14 mouse cellular contexts compared by ENCODE assay signal in genomic region chr11:58201052-58201451, GRCm38 (mm10). TPM values are rescaled to one million over a fixed set of nuclear protein-coding genes. Genes with fewer than 3 reads are reported as not detected.
DNase-seq lines count a peak whose midpoint lies in the region; TF ChIP-seq lines count a peak whose summit lies in the region.
"Had no signal": no experiment of that assay in that cellular context is flagged by ENCODE, and none has a peak within 500 bp of the region (broad histone marks: within the 10 kb centered on the region; RNA-seq: fewer than 3 reads in every experiment).

No protein-coding gene starts in this region.

- H3K27me3 ChIP-seq in ES-Bruce4 (ENCODE audit: control insufficient read depth, insufficient read depth, low read length, poor library complexity, severe bottlenecking), result peaks cover 2% of the 10 kb centered on the region; the same call in 1 of the 2 replicates
- H3K27me3 ChIP-seq in thymus, adult 2 months (ENCODE audit: control insufficient read depth, insufficient read depth, low read length), result no peaks in the 10 kb centered on the region
- H3K27me3 ChIP-seq: embryonic facial prominence, embryonic 13.5 days; heart, embryonic 15.5 days had no signal

- H3K4me3 ChIP-seq in ES-Bruce4 (ENCODE audit: low read depth, low read length), result peak overlapping the region; percentile 21; the same call in 1 of the 2 replicates
- H3K4me3 ChIP-seq in thymus, adult 2 months (ENCODE audit: control insufficient read depth, insufficient read depth, low read length), result peak overlapping the region; percentile 49
- H3K4me3 ChIP-seq: embryonic facial prominence, embryonic 13.5 days; left cerebral cortex, adult 2 months; midbrain, embryonic 10.5 days had no signal

- no peak for TF ChIP-seq CTCF in ES-Bruce4 (IDR thresholded peaks at IDR 0.05; ENCODE audit: low read depth, low read length)
- no peak for TF ChIP-seq CTCF in thymus, adult 2 months (IDR thresholded peaks at IDR 0.05; ENCODE audit: borderline replicate concordance, control insufficient read depth, extremely low read depth, insufficient read depth, low read length, poor library complexity)

- no peak for TF ChIP-seq POLR2A in ES-Bruce4 (IDR thresholded peaks at IDR 0.05; ENCODE audit: insufficient read depth, low read length)
- TF ChIP-seq POLR2A in thymus, adult 2 months (IDR thresholded peaks at IDR 0.05; ENCODE audit: control insufficient read depth, extremely low read depth, insufficient read depth, low read length, poor library complexity), result no peak; the same call in 1 of the 2 replicates

- DNase-seq in gastrocnemius, postnatal 10 days, result peak; percentile 49
- DNase-seq in gastrocnemius, postnatal 25 days, result no peak
- peak; percentile 51 for DNase-seq in CD4-positive helper T cell, adult 2 months (ENCODE audit: low read depth, low spot score)
- peak; percentile 55 for DNase-seq in thymus, adult 2 months
- no peak for DNase-seq in frontal cortex, postnatal 14 days (ENCODE audit: low spot score in 2 of 2)
- no peak for DNase-seq in frontal cortex, postnatal 10 days (ENCODE audit: low spot score in 2 of 2)
- DNase-seq: cerebellum, adult 9-11 months; lung, embryonic 14.5 days; right cerebral cortex, postnatal 14 days had no signal

- H3K9ac ChIP-seq in ES-Bruce4 (ENCODE audit: low read depth, poor library complexity, severe bottlenecking), result no peak overlapping the region
- H3K9ac ChIP-seq: embryonic facial prominence, embryonic 13.5 days; heart, embryonic 15.5 days; lung, embryonic 14.5 days had no signal

- TF ChIP-seq EP300 in ES-Bruce4 (IDR thresholded peaks at IDR 0.05; ENCODE audit: insufficient read depth, low read depth, low read length), result no peak

- no peaks in the 10 kb centered on the region for H3K4me1 ChIP-seq in ES-Bruce4 (ENCODE audit: control insufficient read depth, insufficient read depth, low read length)
- peaks cover 14% of the 10 kb centered on the region for H3K4me1 ChIP-seq in thymus, adult 2 months (replicated peaks; ENCODE audit: control insufficient read depth, insufficient read depth, low read length)
- H3K4me1 ChIP-seq: embryonic facial prominence, embryonic 13.5 days had no signal

- H3K9me3 ChIP-seq in ES-Bruce4 (replicated peaks; ENCODE audit: control insufficient read depth, insufficient read depth, low read length, poor library complexity, severe bottlenecking), result no peaks in the 10 kb centered on the region
- H3K9me3 ChIP-seq: embryonic facial prominence, embryonic 13.5 days; heart, embryonic 15.5 days; midbrain, embryonic 10.5 days had no signal

- H3K27ac ChIP-seq in ES-Bruce4 (ENCODE audit: insufficient read depth, low read length), result no peak overlapping the region
- peak overlapping the region; percentile 72 for H3K27ac ChIP-seq in thymus, adult 2 months (ENCODE audit: control insufficient read depth, insufficient read depth, low read length)
- H3K27ac ChIP-seq: embryonic facial prominence, embryonic 13.5 days; heart, embryonic 15.5 days; left cerebral cortex, adult 2 months; midbrain, embryonic 10.5 days had no signal

- no peaks in the 10 kb centered on the region for H3K36me3 ChIP-seq in ES-Bruce4 (ENCODE audit: control insufficient read depth, insufficient read depth, low read length, poor library complexity, severe bottlenecking)
- H3K36me3 ChIP-seq in thymus, adult 2 months (ENCODE audit: control insufficient read depth, insufficient read depth, low read length), result peaks cover 12% of the 10 kb centered on the region
- H3K36me3 ChIP-seq: embryonic facial prominence, embryonic 13.5 days; heart, embryonic 15.5 days; midbrain, embryonic 10.5 days had no signal

- 17% methylated on average over 12 of the region's 12 CpGs for whole genome bisulfite sequencing in thymus, adult 2 months

RNA-seq across cellular contexts. Expression of gene Irgm2, which starts 1.6 kb away (rescaled TPM):
- total RNA-seq in gastrocnemius, postnatal 10 days (2021), result 1 to 10 TPM; 7.1 to 7.5 TPM
- 1 to 10 TPM; 6.1 to 9.1 TPM for total RNA-seq in gastrocnemius, postnatal 25 days (2021)
- 5.4 and 5.6 TPM in 2 replicates for polyA plus RNA-seq in ES-Bruce4 (2011; ENCODE audit: insufficient read depth, insufficient read length, low read depth, missing spikeins)
- 17.1 and 20.1 TPM in 2 replicates for polyA plus RNA-seq in thymus, adult 2 months (2012; rRNA removed)

RNA-seq across cellular contexts. Expression of gene Igtp, which starts 1.7 kb away (rescaled TPM):
- 1 to 10 TPM; 4.7 to 6.6 TPM for total RNA-seq in gastrocnemius, postnatal 10 days (2021)
- 1 to 10 TPM; 3.6 to 4.3 TPM for total RNA-seq in gastrocnemius, postnatal 25 days (2021)
- polyA plus RNA-seq in ES-Bruce4 (2011; ENCODE audit: insufficient read depth, insufficient read length, low read depth, missing spikeins), result 9.9 and 10.1 TPM in 2 replicates
- 58.1 and 60.9 TPM in 2 replicates for polyA plus RNA-seq in thymus, adult 2 months (2012; rRNA removed)

RNA-seq across cellular contexts. Expression of gene Mrpl22, which starts 29.6 kb away (rescaled TPM):
- total RNA-seq in gastrocnemius, postnatal 10 days (2021), result 10 to 100 TPM; 43.9 to 49.0 TPM
- 10 to 100 TPM; 39.0 to 41.5 TPM for total RNA-seq in gastrocnemius, postnatal 25 days (2021)
- 61.9 and 66.8 TPM in 2 replicates for polyA plus RNA-seq in ES-Bruce4 (2011; ENCODE audit: insufficient read depth, insufficient read length, low read depth, missing spikeins)
- 41.3 and 42.0 TPM in 2 replicates for polyA plus RNA-seq in thymus, adult 2 months (2012; rRNA removed)

RNA-seq across cellular contexts. Expression of gene Gemin5, which starts 32.7 kb away (rescaled TPM):
- 10 to 100 TPM; 10.8 to 14.6 TPM for total RNA-seq in gastrocnemius, postnatal 10 days (2021)
- 1 to 10 TPM; 8.1 to 9.3 TPM for total RNA-seq in gastrocnemius, postnatal 25 days (2021)
- polyA plus RNA-seq in ES-Bruce4 (2011; ENCODE audit: insufficient read depth, insufficient read length, low read depth, missing spikeins), result 45.5 and 50.4 TPM in 2 replicates
- 20.4 and 21.8 TPM in 2 replicates for polyA plus RNA-seq in thymus, adult 2 months (2012; rRNA removed)

Comparison
In these comparisons a context has a peak if more than half of its experiments do, and no peak if none do; other contexts are left out.
1. DNase-seq: peak in gastrocnemius, postnatal 10 days (single experiment), CD4-positive helper T cell, adult 2 months (single experiment) and thymus, adult 2 months (single experiment); none in gastrocnemius, postnatal 25 days (single experiment), frontal cortex, postnatal 14 days (0 of 2) and frontal cortex, postnatal 10 days (0 of 2).